Mouse (Mus musculus): ENCODE data around the gene Rxfp4.

- TF ChIP-seq CTCF (conservative IDR thresholded peaks at IDR 0.05; ENCODE audit: low read length) (no peak), POU5F1 (IDR thresholded peaks at IDR 0.05; ENCODE audit: borderline replicate concordance, low read length) (no peak), NANOG (IDR thresholded peaks at IDR 0.05; ENCODE audit: borderline replicate concordance, low read length) (no peak)
These were observed 34.7 kb downstream of the Rxfp4 start for GRCm38 (mm10) chr3:88618074-88618871.

All from E14TG2a.4 (cell line).